Mouse (Mus musculus) heart, embryonic 16.5 days (tissue): ENCODE measurements around the gene Kcnh1. TPM values are rescaled to one million over a fixed set of nuclear protein-coding genes. Genes with fewer than 3 reads are reported as not detected.

Experiments
- ATAC-seq: fragments of 200-750 bp; cut with Nextera tagmentation; replicated peaks from 2 replicates; pipeline ENCODE4 v1.8.0; 2017; ENCODE audit warnings: moderate number of reproducible peaks; ENCODE audit not compliant: insufficient read depth, low FRiP score; ENCODE audit errors: extremely low read depth
- H3K27ac ChIP-seq: fragments of 300-500 bp; sonication (generic); 2 replicates; pipeline ENCODE4 v1.5.1; 2014; ENCODE audit warnings: mild to moderate bottlenecking, low read length, control low read depth, moderate library complexity
- H3K27me3 ChIP-seq: fragments of 300-500 bp; sonication (generic); 2 replicates; pipeline ENCODE4 v1.6.1; 2014; ENCODE audit warnings: low read length, mixed read lengths; ENCODE audit not compliant: control insufficient read depth, insufficient read depth
- H3K36me3 ChIP-seq: fragments of 300-500 bp; sonication (generic); 2 replicates; pipeline ENCODE4 v1.6.1; 2014; ENCODE audit not compliant: control insufficient read depth, insufficient read depth
- H3K4me1 ChIP-seq: fragments of 300-500 bp; sonication (generic); 2 replicates; pipeline ENCODE4 v1.6.1; 2014; ENCODE audit warnings: low read length, mixed read lengths; ENCODE audit not compliant: control insufficient read depth, insufficient read depth
- H3K4me2 ChIP-seq: fragments of 300-500 bp; sonication (generic); 2 replicates; pipeline ENCODE4 v1.6.1; 2014; ENCODE audit warnings: low read depth, mild to moderate bottlenecking, control low read depth, low read length
- H3K4me3 ChIP-seq: fragments of 300-500 bp; sonication (generic); 2 replicates; pipeline ENCODE4 v1.5.1; 2014; ENCODE audit warnings: mild to moderate bottlenecking, control low read depth, low read length
- H3K9ac ChIP-seq: fragments of 300-500 bp; sonication (generic); 2 replicates; pipeline ENCODE4 v1.6.1; 2014; ENCODE audit warnings: low read length, control low read depth
- H3K9me3 ChIP-seq: fragments of 300-500 bp; sonication (generic); replicated peaks from 2 replicates; pipeline ENCODE4 v1.6.1; 2016; ENCODE audit warnings: low read length; ENCODE audit not compliant: control insufficient read depth
- WGBS: fragments of 180-500 bp; shearing (Covaris S2); extraction: QIAGEN DNeasy Blood & Tissue Kit; methylation state at CpG from one replicate; pipeline ENCODE4 v1.1.7; 2014; 5-methylcytosine and 5-hydroxymethylcytosine counted together
- polyA plus RNA-seq: library from polyadenylated mRNA; unstranded; fragments of >200 nt; fragmentation: Nextera tagmentation; extraction: Ambion mirVana; gene quantifications from 2 replicates; pipeline ENCODE4 v1.2.1, GENCODE M21; 2015

Kcnh1 gene
- polyA plus RNA-seq, 1 experiment from 2014 or later: 0.32 TPM

GRCm38 (mm10) chr1:192463732-192464131 is 273.2 kb downstream of the Kcnh1 start:
- H3K4me3 ChIP-seq: no peak overlapping the region
- no peaks in the 10 kb centered on the region for H3K4me1 ChIP-seq
- ATAC-seq: no peak
- H3K9ac ChIP-seq: no peak overlapping the region
- no peaks in the 10 kb centered on the region for H3K9me3 ChIP-seq
- H3K36me3 ChIP-seq: no peaks in the 10 kb centered on the region
- H3K27me3 ChIP-seq: no peaks in the 10 kb centered on the region
- WGBS: 59% methylated on average over 4 of the region's 4 CpGs
- H3K4me2 ChIP-seq: no peak overlapping the region
- H3K27ac ChIP-seq: no peak overlapping the region

GRCm38 (mm10) chr1:192472366-192472765 is 281.8 kb downstream of the Kcnh1 start:
- Histone ChIP-seq H3K4me2 (no peak overlapping the region), H3K36me3 (no peaks in the 10 kb centered on the region), H3K9me3 (no peaks in the 10 kb centered on the region), H3K4me3 (no peak overlapping the region), H3K9ac (no peak overlapping the region), H3K4me1 (no peaks in the 10 kb centered on the region), H3K27me3 (no peaks in the 10 kb centered on the region), H3K27ac (no peak overlapping the region)
- WGBS: 47% methylated on average over 4 of the region's 4 CpGs
- ATAC-seq: no peak

GRCm38 (mm10) chr1:192473134-192473533 is 282.6 kb downstream of the Kcnh1 start:
- Histone ChIP-seq H3K4me1 (0 out of 2 replicates have a peak, but pooled peaks cover 3% of the 10 kb centered on the region), H3K4me3 (no peak overlapping the region), H3K36me3 (no peaks in the 10 kb centered on the region), H3K27me3 (no peaks in the 10 kb centered on the region), H3K9ac (no peak overlapping the region), H3K4me2 (no peak overlapping the region), H3K9me3 (no peaks in the 10 kb centered on the region), H3K27ac (no peak overlapping the region)
- WGBS: 80% methylated on average over 6 of the region's 6 CpGs
- no peak for ATAC-seq

GRCm38 (mm10) chr1:192476704-192477103 is 286.1 kb downstream of the Kcnh1 start:
- H3K27me3 ChIP-seq: no peaks in the 10 kb centered on the region
- H3K9me3 ChIP-seq: no peaks in the 10 kb centered on the region
- no peak for ATAC-seq
- H3K4me1 ChIP-seq: 0 out of 2 replicates have a peak, but pooled peaks cover 5% of the 10 kb centered on the region
- no peak overlapping the region for H3K9ac ChIP-seq
- no peak overlapping the region for H3K4me2 ChIP-seq
- no peak overlapping the region for H3K4me3 ChIP-seq
- WGBS: 31% methylated on average over 7 of the region's 7 CpGs
- no peak overlapping the region for H3K27ac ChIP-seq
- H3K36me3 ChIP-seq: no peaks in the 10 kb centered on the region

- no peak overlapping the region for H3K4me2 ChIP-seq
- 54% methylated on average over 6 of the region's 6 CpGs for WGBS
- no peaks in the 10 kb centered on the region for H3K36me3 ChIP-seq
- no peak overlapping the region for H3K4me3 ChIP-seq
- no peak overlapping the region for H3K9ac ChIP-seq
- no peak for ATAC-seq
- peak overlapping the region; percentile 25; the same call in 1 of the 2 replicates for H3K27ac ChIP-seq
- no peaks in the 10 kb centered on the region for H3K27me3 ChIP-seq
- no peaks in the 10 kb centered on the region for H3K9me3 ChIP-seq
- H3K4me1 ChIP-seq: 0 out of 2 replicates have a peak, but pooled peaks cover 5% of the 10 kb centered on the region
These were observed 287.0 kb downstream of the Kcnh1 start for GRCm38 (mm10) chr1:192477556-192477955.

- no peak overlapping the region for H3K4me3 ChIP-seq
- ATAC-seq: no peak
- H3K4me2 ChIP-seq: no peak overlapping the region
- 0 out of 2 replicates have a peak, but pooled peaks cover 5% of the 10 kb centered on the region for H3K4me1 ChIP-seq
- no peak overlapping the region for H3K27ac ChIP-seq
- no peaks in the 10 kb centered on the region for H3K36me3 ChIP-seq
- 44% methylated on average over 5 of the region's 5 CpGs for WGBS
- no peaks in the 10 kb centered on the region for H3K27me3 ChIP-seq
- no peak overlapping the region for H3K9ac ChIP-seq
- H3K9me3 ChIP-seq: no peaks in the 10 kb centered on the region
These were observed 287.6 kb downstream of the Kcnh1 start for GRCm38 (mm10) chr1:192478176-192478575.

- Histone ChIP-seq H3K4me1 (0 out of 2 replicates have a peak, but pooled peaks cover 5% of the 10 kb centered on the region), H3K4me3 (no peak overlapping the region), H3K36me3 (no peaks in the 10 kb centered on the region), H3K9ac (no peak overlapping the region), H3K9me3 (no peaks in the 10 kb centered on the region), H3K27me3 (no peaks in the 10 kb centered on the region), H3K4me2 (no peak overlapping the region), H3K27ac (no peak overlapping the region)
- no peak for ATAC-seq
- 72% methylated on average over 8 of the region's 8 CpGs for WGBS
These were observed 289.7 kb downstream of the Kcnh1 start for GRCm38 (mm10) chr1:192480072-192480784.

- Histone ChIP-seq H3K27ac (no peak overlapping the region), H3K4me2 (no peak overlapping the region), H3K27me3 (no peaks in the 10 kb centered on the region), H3K9me3 (no peaks in the 10 kb centered on the region), H3K36me3 (no peaks in the 10 kb centered on the region), H3K4me1 (0 out of 2 replicates have a peak, but pooled peaks cover 5% of the 10 kb centered on the region), H3K9ac (no peak overlapping the region), H3K4me3 (no peak overlapping the region)
- no peak for ATAC-seq
These were observed 290.9 kb downstream of the Kcnh1 start for GRCm38 (mm10) chr1:192481446-192481845.

- no peaks in the 10 kb centered on the region for H3K36me3 ChIP-seq
- ATAC-seq: no peak
- no peaks in the 10 kb centered on the region for H3K4me1 ChIP-seq
- H3K4me2 ChIP-seq: no peak overlapping the region
- WGBS: 76% methylated on average over 3 of the region's 3 CpGs
- no peaks in the 10 kb centered on the region for H3K9me3 ChIP-seq
- H3K9ac ChIP-seq: no peak overlapping the region
- no peak overlapping the region for H3K4me3 ChIP-seq
- no peak overlapping the region for H3K27ac ChIP-seq
- no peaks in the 10 kb centered on the region for H3K27me3 ChIP-seq
These were observed 294.5 kb downstream of the Kcnh1 start for GRCm38 (mm10) chr1:192485030-192485429.
